Mouse (Mus musculus): ENCODE measurements around the gene Hist2h2aa1.
"Not testable (repeated sequence)": the region's sequence is repeated elsewhere in the genome, so short reads cannot be mapped to it uniquely, and the experiment has no call there.

Gene Hist2h2aa1

GRCm38 (mm10) chr3:96255926-96256593 is 10.8 kb downstream of the Hist2h2aa1 start:
- no peak for DNase-seq

GRCm38 (mm10) chr3:96257190-96257589 is 11.9 kb downstream of the Hist2h2aa1 start:
- DNase-seq = no peak

- DNase-seq = no peak
These were observed 14.9 kb downstream of the Hist2h2aa1 start for GRCm38 (mm10) chr3:96260220-96260619.

GRCm38 (mm10) chr3:96261623-96262022 is 16.3 kb downstream of the Hist2h2aa1 start:
- no peak for DNase-seq

- DNase-seq = peak; percentile 78
These were observed 17.0 kb downstream of the Hist2h2aa1 start for GRCm38 (mm10) chr3:96262216-96262875.

- DNase-seq = peak; percentile 95
These were observed 17.8 kb downstream of the Hist2h2aa1 start, which contains the start of gene Hist2h4 for GRCm38 (mm10) chr3:96262979-96263550. Gene Hist2h4, minus strand, starts transcription at chr3:96263311.

GRCm38 (mm10) chr3:96263558-96264403 is 18.5 kb downstream of the Hist2h2aa1 start:
- DNase-seq = peak; percentile 55

GRCm38 (mm10) chr3:96264404-96264949 is 19.2 kb downstream of the Hist2h2aa1 start:
- DNase-seq = no peak

GRCm38 (mm10) chr3:96266132-96266710 is 20.9 kb downstream of the Hist2h2aa1 start:
- DNase-seq = no peak

- no peak for DNase-seq
These were observed 22.2 kb downstream of the Hist2h2aa1 start for GRCm38 (mm10) chr3:96267541-96267940.

- peak; percentile 80 for DNase-seq
These were observed 22.9 kb downstream of the Hist2h2aa1 start, which contains the start of gene Hist2h3b for GRCm38 (mm10) chr3:96268051-96268775. Gene Hist2h3b, plus strand, starts transcription at chr3:96268654.

GRCm38 (mm10) chr3:96268776-96269378 is 23.6 kb downstream of the Hist2h2aa1 start:
- DNase-seq = not testable (repeated sequence)

GRCm38 (mm10) chr3:96269511-96270474 is 24.5 kb downstream of the Hist2h2aa1 start, which contains the start of gene Hist2h2bb:
Gene Hist2h2bb, plus strand, starts transcription at chr3:96269752.
- DNase-seq = peak; percentile 88

- DNase-seq = no peak
These were observed 28.5 kb downstream of the Hist2h2aa1 start for GRCm38 (mm10) chr3:96273591-96274465.

- no peak for DNase-seq
These were observed 32.1 kb downstream of the Hist2h2aa1 start for GRCm38 (mm10) chr3:96277428-96277799.

- DNase-seq = peak; percentile 93
These were observed 32.7 kb downstream of the Hist2h2aa1 start for GRCm38 (mm10) chr3:96277800-96278624.

- DNase-seq = no peak
These were observed 35.4 kb downstream of the Hist2h2aa1 start for GRCm38 (mm10) chr3:96280660-96281059.

- no peak for DNase-seq
These were observed 39.2 kb downstream of the Hist2h2aa1 start for GRCm38 (mm10) chr3:96284457-96284856.
